Mouse (Mus musculus) MEL (cell line): ENCODE data around the gene Xlr5b. TPM values are rescaled to one million over a fixed set of nuclear protein-coding genes. Genes with fewer than 3 reads are reported as not detected.
"Not testable (repeated sequence)": the region's sequence is repeated elsewhere in the genome, so short reads cannot be mapped to it uniquely, and the experiment has no call there.

Source experiments
- DNase-seq: peaks from one replicate; pipeline ENCODE4 v3.0.0; 2011; ENCODE audit warnings: low read depth, low spot score
- H3K27ac ChIP-seq: 2 replicates; pipeline ENCODE4 v1.5.1; 2012; ENCODE audit warnings: low read depth, mild to moderate bottlenecking, control low read depth, low read length, moderate library complexity; ENCODE audit not compliant: control insufficient read depth
- H3K27me3 ChIP-seq, 2 experiments: fragments of 150-350 bp in 1 of 2; sonication (generic) in 1 of 2; 2 replicates each; pipeline ENCODE4 v1.6.1; 2012; ENCODE audit warnings: low read length in 2 of 2, mild to moderate bottlenecking in 2 of 2, improper control_type of control experiment in 1 of 2, moderate library complexity in 1 of 2; ENCODE audit not compliant: insufficient read depth in 2 of 2, control insufficient read depth in 1 of 2
- H3K36me3 ChIP-seq, 2 experiments: 2 replicates each; pipeline ENCODE4 v1.6.1; 2012 to 2014; ENCODE audit warnings: low read length in 2 of 2, improper control_type of control experiment in 1 of 2, inconsistent platforms in 1 of 2, mild to moderate bottlenecking in 1 of 2; ENCODE audit not compliant: insufficient read depth in 2 of 2, control insufficient read depth in 1 of 2
- H3K4me1 ChIP-seq, 2 experiments: fragments of 150-350 bp in 1 of 2; sonication (generic) in 1 of 2; 2 replicates each; pipeline ENCODE4 v1.6.1; 2012; ENCODE audit warnings: low read length in 2 of 2, improper control_type of control experiment in 1 of 2, mild to moderate bottlenecking in 1 of 2; ENCODE audit not compliant: insufficient read depth in 2 of 2, control insufficient read depth in 1 of 2
- H3K4me3 ChIP-seq, 2 experiments: fragments of 150-350 bp in 1 of 2; sonication (generic) in 1 of 2; 2 replicates each; pipeline ENCODE4 v1.5.1; 2012; ENCODE audit warnings: low read depth in 2 of 2, low read length in 2 of 2, mild to moderate bottlenecking in 2 of 2, moderate library complexity in 2 of 2, control low read depth in 1 of 2, improper control_type of control experiment in 1 of 2; ENCODE audit not compliant: control insufficient read depth in 1 of 2, insufficient read depth in 1 of 2
- H3K79me2 ChIP-seq: 2 replicates; pipeline ENCODE4 v1.6.1; 2012; ENCODE audit warnings: mild to moderate bottlenecking, low read length, moderate library complexity; ENCODE audit not compliant: control insufficient read depth, poor library complexity, insufficient read depth
- H3K9ac ChIP-seq: 2 replicates; pipeline ENCODE4 v1.6.1; 2012; ENCODE audit warnings: low read depth, mild to moderate bottlenecking, control low read depth, low read length, moderate library complexity; ENCODE audit not compliant: control insufficient read depth, poor library complexity, severe bottlenecking
- H3K9me3 ChIP-seq: fragments of 150-350 bp; sonication (generic); replicated peaks from 2 replicates; pipeline ENCODE4 v1.6.1; 2012; ENCODE audit warnings: mild to moderate bottlenecking, low read length, improper control_type of control experiment, moderate library complexity; ENCODE audit not compliant: insufficient read depth
- CHD2 ChIP-seq: IDR thresholded peaks from 2 replicates; pipeline ENCODE4 v1.6.1; 2011; ENCODE audit warnings: low read length, improper control_type of control experiment
- HCFC1 ChIP-seq: IDR thresholded peaks from 2 replicates; pipeline ENCODE4 v1.6.1; 2012; ENCODE audit warnings: low read depth, mild to moderate bottlenecking, inconsistent platforms, low read length, improper control_type of control experiment, moderate library complexity
- NELFE ChIP-seq: IDR thresholded peaks from 2 replicates; pipeline ENCODE4 v1.6.1; 2011; ENCODE audit warnings: low read depth, low read length, improper control_type of control experiment
- NRF1 ChIP-seq: IDR thresholded peaks from 2 replicates; pipeline ENCODE4 v1.6.1; 2014; ENCODE audit warnings: low read depth, mild to moderate bottlenecking, inconsistent platforms, low read length, improper control_type of control experiment, moderate library complexity; ENCODE audit not compliant: poor library complexity, insufficient read depth, severe bottlenecking
- polyA plus RNA-seq, 2 experiments: library from polyadenylated mRNA; stranded (reverse) in 1 of 2; unstranded in 1 of 2; fragments of >175 nt in 1 of 2; fragments of >200 nt in 1 of 2; gene quantifications; 2 replicates each; pipeline versions ENCODE4 v1.2.1 to v1.2.4; 2012; ENCODE audit warnings: low replicate concordance in 2 of 2, low read depth in 1 of 2; ENCODE audit not compliant: insufficient read length in 2 of 2, insufficient read depth in 1 of 2, missing spikeins in 1 of 2
- total RNA-seq: library from RNA; depleted of rRNA; stranded (reverse); fragments of 300-350 nt; gene quantifications from 2 replicates; pipeline ENCODE4 v1.2.3, GENCODE M21; 2012; rRNA removed

The Xlr5b gene
- total and polyA plus RNA-seq, 3 experiments: not detected

DNA sequence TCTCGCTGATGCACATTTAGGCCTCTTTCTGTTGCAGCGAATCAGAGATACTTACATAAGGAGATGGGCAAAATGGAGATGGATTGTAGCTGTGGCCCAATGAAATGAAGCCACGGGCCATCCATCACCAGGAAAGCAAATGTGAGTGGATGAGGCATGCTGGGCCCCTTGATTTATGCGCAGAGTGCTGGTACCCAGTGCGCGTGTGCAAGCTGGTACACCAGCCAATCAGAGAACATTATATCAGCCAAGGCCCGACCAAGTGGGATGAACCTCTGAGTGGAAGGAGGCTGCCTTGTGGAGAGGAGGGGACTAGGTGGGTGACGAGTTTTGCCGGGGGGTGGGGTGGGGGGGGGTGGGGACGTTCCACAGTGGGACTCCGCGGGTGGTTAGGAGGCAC is 43.3 kb downstream of the Xlr5b start, which contains the start of gene Xlr3b:
Xlr3b (plus strand) TSS at position 274 of the 400 bp plus-strand sequence.
- peak; percentile 19; the same call in 1 of the 2 replicates for TF ChIP-seq CHD2
- TF ChIP-seq NRF1: peak; percentile 74
- TF ChIP-seq NELFE: peak; percentile 27; the same call in 1 of the 2 replicates
- TF ChIP-seq HCFC1: peak; percentile 59; the same call in 1 of the 2 replicates
- TF ChIP-seq, all 39 proteins: peak for 4; not testable (repeated sequence) for 35
- H3K9me3 ChIP-seq, H3K4me1 ChIP-seq, H3K27ac ChIP-seq, H3K79me2 ChIP-seq, H3K36me3 ChIP-seq, H3K27me3 ChIP-seq: not testable (repeated sequence)
- H3K4me3 ChIP-seq: peak within 1 kb of the TSS; percentile 55 to 79
- peak; percentile 89 for DNase-seq
- peak within 1 kb of the TSS; percentile 64 for H3K9ac ChIP-seq

Other genes starting within 250 kb of the Xlr5b start
- 30.4 and 33.5 TPM in 2 replicates for gene Cetn2, start 230.4 kb upstream of the Xlr5b start, total RNA-seq
- gene Cetn2, start 230.4 kb upstream of the Xlr5b start, polyA plus RNA-seq: 10 to 100 TPM in 1 of 2 experiments, not detected in 1; 35.3 TPM
- gene Nsdhl, start 230.2 kb upstream of the Xlr5b start, total RNA-seq: 17.9 and 19.4 TPM in 2 replicates
- gene Nsdhl, start 230.2 kb upstream of the Xlr5b start, polyA plus RNA-seq: 10 to 100 TPM in 1 of 2 experiments, not detected in 1; 23.1 TPM
- gene Zfp185, start 161.5 kb upstream of the Xlr5b start, total RNA-seq: not detected in 2 replicates
- gene Zfp185, start 161.5 kb upstream of the Xlr5b start, polyA plus RNA-seq: under 1 TPM in 1 of 2 experiments, not detected in 1; 0.14 TPM
- 0.08 and 0.10 TPM in 2 replicates for gene Pnma5, start 111.7 kb upstream of the Xlr5b start, total RNA-seq
- under 1 TPM in 1 of 2 experiments, not detected in 1; 0.11 TPM for gene Pnma5, start 111.7 kb upstream of the Xlr5b start, polyA plus RNA-seq
- gene Pnma3, start 84.0 kb upstream of the Xlr5b start, total RNA-seq: not detected in 2 replicates
- gene Pnma3, start 84.0 kb upstream of the Xlr5b start, polyA plus RNA-seq: not detected
- 0.19 TPM in 1 of 2 replicates, not detected in the other for gene Xlr4a, start 66.3 kb upstream of the Xlr5b start, total RNA-seq
- gene Xlr4a, start 66.3 kb upstream of the Xlr5b start, polyA plus RNA-seq: under 1 TPM in 1 of 2 experiments, not detected in 1; 0.29 TPM
- gene Xlr3a, start 51.7 kb upstream of the Xlr5b start, total RNA-seq: 76.4 and 94.5 TPM in 2 replicates
- gene Xlr3a, start 51.7 kb upstream of the Xlr5b start, polyA plus RNA-seq: 100 to 1,000 TPM in 1 of 2 experiments, not detected in 1; 161 TPM
- gene Gm14685, start 31.7 kb upstream of the Xlr5b start, total RNA-seq: not detected in 2 replicates
- not detected for gene Gm14685, start 31.7 kb upstream of the Xlr5b start, polyA plus RNA-seq
- gene DXBay18, start 654 bp downstream of the Xlr5b start, total RNA-seq: not detected in 2 replicates
- gene DXBay18, start 654 bp downstream of the Xlr5b start, polyA plus RNA-seq: not detected
- not detected in 2 replicates for gene Spin2d, start 28.2 kb downstream of the Xlr5b start, total RNA-seq
- not detected for gene Spin2d, start 28.2 kb downstream of the Xlr5b start, polyA plus RNA-seq
- 22.4 and 23.8 TPM in 2 replicates for gene Xlr3b, start 43.4 kb downstream of the Xlr5b start, total RNA-seq
- gene Xlr3b, start 43.4 kb downstream of the Xlr5b start, polyA plus RNA-seq: 10 to 100 TPM in 1 of 2 experiments, not detected in 1; 16.5 TPM
- 37.4 and 44.4 TPM in 2 replicates for gene Xlr4b, start 65.5 kb downstream of the Xlr5b start, total RNA-seq
- gene Xlr4b, start 65.5 kb downstream of the Xlr5b start, polyA plus RNA-seq: 10 to 100 TPM in 1 of 2 experiments, not detected in 1; 43.2 TPM
- 3.3 and 3.4 TPM in 2 replicates for gene F8a, start 79.5 kb downstream of the Xlr5b start, total RNA-seq
- 1 to 10 TPM in 1 of 2 experiments, not detected in 1; 6.0 TPM for gene F8a, start 79.5 kb downstream of the Xlr5b start, polyA plus RNA-seq
- gene Xlr4c, start 94.3 kb downstream of the Xlr5b start, total RNA-seq: 12.8 and 18.6 TPM in 2 replicates
- gene Xlr4c, start 94.3 kb downstream of the Xlr5b start, polyA plus RNA-seq: 10 to 100 TPM in 1 of 2 experiments, not detected in 1; 37.4 TPM
- gene Xlr3c, start 116.6 kb downstream of the Xlr5b start, total RNA-seq: 68.4 and 78.0 TPM in 2 replicates
- 100 to 1,000 TPM in 1 of 2 experiments, 10 to 100 TPM in 1; 73.5 to 162 TPM for gene Xlr3c, start 116.6 kb downstream of the Xlr5b start, polyA plus RNA-seq
- gene Xlr5a, start 144.2 kb downstream of the Xlr5b start, total RNA-seq: not detected in 2 replicates
- gene Xlr5a, start 144.2 kb downstream of the Xlr5b start, polyA plus RNA-seq: not detected
- not detected in 2 replicates for gene Xlr5c, start 144.2 kb downstream of the Xlr5b start, total RNA-seq
- gene Xlr5c, start 144.2 kb downstream of the Xlr5b start, polyA plus RNA-seq: not detected
- gene Gm45015, start 188.0 kb downstream of the Xlr5b start, total RNA-seq: not detected in 2 replicates
- gene Gm45015, start 188.0 kb downstream of the Xlr5b start, polyA plus RNA-seq: not detected
- 4.5 and 4.8 TPM in 2 replicates for gene Zfp275, start 193.8 kb downstream of the Xlr5b start, total RNA-seq
- 1 to 10 TPM in 1 of 2 experiments, not detected in 1; 5.9 TPM for gene Zfp275, start 193.8 kb downstream of the Xlr5b start, polyA plus RNA-seq
- 0.04 TPM in 1 of 2 replicates, not detected in the other for gene Gm18336, start 249.9 kb downstream of the Xlr5b start, total RNA-seq
- gene Gm18336, start 249.9 kb downstream of the Xlr5b start, polyA plus RNA-seq: not detected